Mouse (Mus musculus): ENCODE data around the gene Cped1. TPM values are rescaled to one million over a fixed set of nuclear protein-coding genes. Genes with fewer than 3 reads are reported as not detected.

Cped1 gene
- polyA plus RNA-seq, 1 experiment from 2014 or later, result 4.9 TPM

DNA sequence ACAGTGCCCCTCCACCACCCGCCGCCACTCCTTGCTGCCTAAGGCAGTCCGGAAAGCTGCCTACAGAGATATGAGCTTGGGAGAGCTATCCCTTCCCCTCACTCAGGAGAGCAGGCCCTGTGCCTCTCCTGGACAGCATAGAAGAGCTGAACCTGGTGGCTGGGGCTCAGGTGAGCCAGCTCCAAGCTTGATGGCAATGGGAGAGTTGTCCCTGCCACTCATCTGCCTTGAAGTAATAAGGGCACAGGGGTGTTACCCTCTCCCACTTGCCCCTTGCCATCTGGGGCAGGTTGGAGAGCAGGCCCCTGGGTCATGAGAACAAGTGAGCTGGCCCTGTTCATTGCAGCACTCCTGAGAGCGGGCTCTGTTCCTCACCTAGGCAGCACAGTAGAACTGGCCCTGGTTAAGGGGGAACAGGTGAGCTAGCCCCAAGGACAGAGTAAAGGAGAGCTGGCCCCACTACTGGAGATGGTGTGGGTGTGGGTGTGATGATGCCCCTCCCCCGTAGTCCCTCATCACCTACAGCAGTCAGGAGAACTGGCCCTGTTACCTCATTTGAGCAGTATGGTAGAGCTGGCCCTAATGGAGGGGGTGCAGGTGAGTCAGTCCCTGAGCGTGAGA, 28.7 kb downstream of the Cped1 start:
- WGBS, result 92% methylated on average over 6 of the region's 6 CpGs

DNA sequence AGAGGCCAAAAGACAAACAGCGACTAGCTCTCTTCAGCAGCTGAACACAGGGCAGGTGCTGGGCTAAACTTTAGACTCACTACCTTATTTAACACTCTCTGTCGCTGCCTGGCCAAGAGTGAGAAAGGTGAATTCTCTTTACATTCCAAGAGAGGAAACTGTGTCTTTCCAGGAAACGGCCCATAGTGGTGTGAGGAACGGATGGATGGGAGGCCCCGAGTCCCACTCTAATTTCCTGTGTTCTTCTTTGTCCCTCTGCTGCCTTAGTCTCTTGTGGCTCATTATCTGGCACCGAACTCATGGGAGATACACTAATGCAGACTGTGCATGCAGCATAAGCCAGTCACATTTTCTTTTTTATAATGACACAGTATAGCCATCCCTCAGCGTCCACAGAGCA, 31.9 kb downstream of the Cped1 start:
- 84% methylated on average over 7 of the region's 7 CpGs for WGBS
- ATAC-seq (ENCODE audit: low FRiP score, low TSS enrichment) (no peak), DNase-seq (no peak)
- Histone ChIP-seq H3K36me3 (ENCODE audit: control insufficient read depth, insufficient read depth, low read length) (no peaks in the 10 kb centered on the region), H3K4me1 (ENCODE audit: control insufficient read depth, insufficient read depth, low read length) (0 out of 2 replicates have a peak, but pooled peaks cover 4% of the 10 kb centered on the region), H3K9me3 (ENCODE audit: control insufficient read depth, low read length) (no peaks in the 10 kb centered on the region), H3K27ac (replicated peaks; ENCODE audit: low read depth, low read length) (no peak overlapping the region), H3K27me3 (ENCODE audit: control insufficient read depth, insufficient read depth, low read length) (no peaks in the 10 kb centered on the region), H3K4me2 (ENCODE audit: low read length) (no peak overlapping the region), H3K9ac (replicated peaks; ENCODE audit: low read length) (no peak overlapping the region), H3K4me3 (replicated peaks; ENCODE audit: low read depth, low read length) (no peak overlapping the region)

More for the DNA sequence above, 28.7 kb downstream of the Cped1 start:
- no peak for DNase-seq
- Histone ChIP-seq H3K4me2 (ENCODE audit: low read length) (no peak overlapping the region), H3K4me3 (replicated peaks; ENCODE audit: low read depth, low read length) (no peak overlapping the region), H3K4me1 (ENCODE audit: control insufficient read depth, insufficient read depth, low read length) (0 out of 2 replicates have a peak, but pooled peaks cover 4% of the 10 kb centered on the region), H3K9me3 (ENCODE audit: control insufficient read depth, low read length) (no peaks in the 10 kb centered on the region), H3K9ac (replicated peaks; ENCODE audit: low read length) (no peak overlapping the region), H3K27me3 (ENCODE audit: control insufficient read depth, insufficient read depth, low read length) (no peaks in the 10 kb centered on the region), H3K27ac (replicated peaks; ENCODE audit: low read depth, low read length) (no peak overlapping the region), H3K36me3 (ENCODE audit: control insufficient read depth, insufficient read depth, low read length) (no peaks in the 10 kb centered on the region)
- peak; percentile 24; the same call in 1 of the 2 replicates for ATAC-seq (ENCODE audit: low FRiP score, low TSS enrichment)

DNA sequence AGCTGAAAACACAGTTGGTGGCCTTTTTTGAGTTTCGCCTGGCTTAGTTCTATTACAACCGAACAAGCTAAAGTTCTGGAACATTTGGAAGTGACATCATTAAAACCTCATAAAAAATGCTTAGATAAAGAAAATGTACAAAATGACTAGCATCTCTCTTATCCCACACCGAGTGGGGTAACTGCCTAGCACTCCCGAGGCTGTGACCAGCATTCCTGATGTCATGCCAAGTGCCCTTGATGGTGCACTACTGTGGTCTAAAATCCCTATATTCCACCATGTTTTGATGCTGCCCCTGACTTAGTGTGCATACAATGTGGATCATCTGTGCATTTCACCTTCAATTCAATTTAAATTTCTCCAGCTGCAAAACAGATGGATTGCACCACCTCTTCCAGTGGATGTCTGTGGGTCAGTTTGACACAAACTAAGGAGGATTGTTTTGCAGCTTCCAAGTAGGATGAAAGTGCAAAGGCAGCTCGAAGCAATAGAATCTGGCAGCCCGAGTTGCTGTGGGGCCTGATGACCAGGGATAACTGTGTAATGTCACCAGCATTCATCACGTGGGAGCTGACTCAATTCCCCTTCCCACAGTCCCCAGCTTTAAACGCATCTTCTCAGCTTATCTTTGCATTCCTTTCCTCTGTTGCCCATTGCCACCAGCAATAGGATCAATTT, 33.2 kb downstream of the Cped1 start:
- Histone ChIP-seq H3K36me3 (ENCODE audit: control insufficient read depth, insufficient read depth, low read length) (no peaks in the 10 kb centered on the region), H3K4me1 (ENCODE audit: control insufficient read depth, insufficient read depth, low read length) (0 out of 2 replicates have a peak, but pooled peaks cover 4% of the 10 kb centered on the region), H3K27ac (replicated peaks; ENCODE audit: low read depth, low read length) (no peak overlapping the region), H3K4me3 (replicated peaks; ENCODE audit: low read depth, low read length) (no peak overlapping the region), H3K4me2 (ENCODE audit: low read length) (no peak overlapping the region), H3K27me3 (ENCODE audit: control insufficient read depth, insufficient read depth, low read length) (no peaks in the 10 kb centered on the region), H3K9me3 (ENCODE audit: control insufficient read depth, low read length) (no peaks in the 10 kb centered on the region), H3K9ac (replicated peaks; ENCODE audit: low read length) (no peak overlapping the region)
- 69% methylated on average over 8 of the region's 8 CpGs for WGBS
- ATAC-seq (ENCODE audit: low FRiP score, low TSS enrichment), result no peak
- no peak for DNase-seq

DNA sequence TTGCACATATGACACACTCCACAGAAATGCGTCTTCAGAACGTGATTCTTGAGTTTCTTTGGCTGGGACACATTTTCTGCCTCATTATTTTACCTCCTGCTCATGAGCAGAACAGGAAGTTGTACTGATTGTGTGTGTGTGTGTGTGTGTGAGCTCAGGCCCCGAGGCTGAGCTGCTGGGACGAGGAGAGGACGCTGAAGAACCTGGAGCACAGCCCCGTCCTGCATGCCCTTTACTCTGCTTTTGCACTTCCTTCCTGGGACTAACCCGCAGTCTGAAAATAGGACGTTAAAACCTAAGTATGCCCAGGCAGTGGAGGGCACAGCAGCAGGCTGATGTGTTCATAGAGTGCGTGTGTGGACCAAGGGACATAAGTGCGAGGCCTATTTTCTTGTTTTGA, 33.9 kb downstream of the Cped1 start:
- H3K4me1 ChIP-seq (ENCODE audit: control insufficient read depth, insufficient read depth, low read length), result 0 out of 2 replicates have a peak, but pooled peaks cover 4% of the 10 kb centered on the region
- no peak overlapping the region for H3K4me2 ChIP-seq (ENCODE audit: low read length)
- 67% methylated on average over 10 of the region's 10 CpGs for WGBS
- ATAC-seq (ENCODE audit: low FRiP score, low TSS enrichment), result no peak
- no peaks in the 10 kb centered on the region for H3K9me3 ChIP-seq (ENCODE audit: control insufficient read depth, low read length)
- DNase-seq, result no peak
- H3K9ac ChIP-seq (replicated peaks; ENCODE audit: low read length), result no peak overlapping the region
- H3K27me3 ChIP-seq (ENCODE audit: control insufficient read depth, insufficient read depth, low read length), result no peaks in the 10 kb centered on the region
- H3K36me3 ChIP-seq (ENCODE audit: control insufficient read depth, insufficient read depth, low read length), result no peaks in the 10 kb centered on the region
- H3K4me3 ChIP-seq (replicated peaks; ENCODE audit: low read depth, low read length), result no peak overlapping the region
- H3K27ac ChIP-seq (replicated peaks; ENCODE audit: low read depth, low read length), result no peak overlapping the region

DNA sequence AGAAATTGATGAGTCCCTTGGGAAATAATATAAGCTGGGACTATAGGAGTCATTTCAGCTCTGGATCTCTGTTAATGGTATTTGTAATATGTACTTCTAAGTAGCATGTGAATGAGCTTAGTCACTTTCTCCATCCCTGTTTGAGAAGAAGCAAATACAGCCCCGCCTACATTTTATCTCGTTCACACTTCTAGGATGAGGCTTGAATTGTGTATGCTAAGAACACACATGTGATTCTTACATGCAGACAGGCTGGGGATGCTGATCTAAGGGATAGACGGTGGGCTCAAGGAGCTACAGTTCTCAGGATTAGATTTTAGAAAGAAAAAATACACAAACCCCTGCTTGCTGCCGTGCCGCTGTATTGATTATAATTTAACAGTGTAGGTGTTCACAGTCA, 35.0 kb downstream of the Cped1 start:
- Histone ChIP-seq H3K27me3 (ENCODE audit: control insufficient read depth, insufficient read depth, low read length) (no peaks in the 10 kb centered on the region), H3K9ac (replicated peaks; ENCODE audit: low read length) (no peak overlapping the region), H3K4me2 (ENCODE audit: low read length) (no peak overlapping the region), H3K36me3 (ENCODE audit: control insufficient read depth, insufficient read depth, low read length) (no peaks in the 10 kb centered on the region), H3K4me3 (replicated peaks; ENCODE audit: low read depth, low read length) (no peak overlapping the region), H3K27ac (replicated peaks; ENCODE audit: low read depth, low read length) (no peak overlapping the region), H3K4me1 (ENCODE audit: control insufficient read depth, insufficient read depth, low read length) (peaks cover 7% of the 10 kb centered on the region; the same call in 1 of the 2 replicates), H3K9me3 (ENCODE audit: control insufficient read depth, low read length) (no peaks in the 10 kb centered on the region)
- DNase-seq (no peak), ATAC-seq (ENCODE audit: low FRiP score, low TSS enrichment) (no peak)
- 86% methylated on average over 5 of the region's 5 CpGs for WGBS

DNA sequence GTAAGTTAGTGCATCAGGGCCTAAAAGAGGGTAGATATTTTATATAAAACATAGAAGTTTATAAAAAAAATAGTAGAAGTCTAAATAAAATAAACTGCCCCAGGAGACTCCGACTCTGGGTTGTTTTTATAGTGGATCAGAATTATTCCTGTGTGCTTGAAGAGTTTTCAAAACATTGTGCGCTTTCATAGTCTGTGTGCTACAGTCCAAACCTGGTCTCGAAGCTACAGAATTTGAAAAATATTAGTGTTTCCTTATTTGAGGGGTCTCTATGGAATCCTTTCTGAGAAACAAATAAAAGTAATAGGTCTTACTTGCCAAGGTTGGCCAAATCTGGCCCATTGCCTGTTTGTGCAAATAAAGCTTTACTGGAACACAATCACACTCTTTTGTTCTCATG, 35.6 kb downstream of the Cped1 start:
- Histone ChIP-seq H3K9me3 (ENCODE audit: control insufficient read depth, low read length) (no peaks in the 10 kb centered on the region), H3K4me3 (replicated peaks; ENCODE audit: low read depth, low read length) (no peak overlapping the region), H3K4me2 (ENCODE audit: low read length) (no peak overlapping the region), H3K9ac (replicated peaks; ENCODE audit: low read length) (no peak overlapping the region), H3K4me1 (ENCODE audit: control insufficient read depth, insufficient read depth, low read length) (peaks cover 11% of the 10 kb centered on the region; the same call in 1 of the 2 replicates), H3K27ac (replicated peaks; ENCODE audit: low read depth, low read length) (no peak overlapping the region), H3K36me3 (ENCODE audit: control insufficient read depth, insufficient read depth, low read length) (no peaks in the 10 kb centered on the region), H3K27me3 (ENCODE audit: control insufficient read depth, insufficient read depth, low read length) (no peaks in the 10 kb centered on the region)
- DNase-seq, result no peak
- 91% methylated on average over 3 of the region's 3 CpGs for WGBS
- ATAC-seq (ENCODE audit: low FRiP score, low TSS enrichment), result no peak

DNA sequence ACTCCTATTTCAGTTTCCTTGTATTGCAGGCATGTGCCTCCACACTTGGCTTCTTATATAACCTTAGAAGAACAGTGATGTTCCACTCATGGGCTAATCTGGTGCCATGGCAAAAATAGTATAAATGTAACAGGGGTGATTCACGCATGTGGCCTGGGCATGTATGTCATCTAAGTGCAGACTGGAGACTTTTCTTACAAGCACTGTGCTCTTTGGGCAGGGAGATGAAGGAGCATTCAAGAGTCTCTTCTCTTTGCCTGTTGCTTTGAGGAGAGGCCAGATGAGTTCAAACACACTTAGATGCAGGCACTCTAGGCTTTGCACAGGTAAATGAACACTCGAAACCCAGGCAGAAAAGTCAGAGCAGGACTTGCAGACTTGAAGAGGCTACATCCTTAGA, 38.5 kb downstream of the Cped1 start:
- no peak for DNase-seq
- Histone ChIP-seq H3K36me3 (ENCODE audit: control insufficient read depth, insufficient read depth, low read length) (no peaks in the 10 kb centered on the region), H3K4me1 (ENCODE audit: control insufficient read depth, insufficient read depth, low read length) (peaks cover 8% of the 10 kb centered on the region; the same call in 1 of the 2 replicates), H3K4me2 (ENCODE audit: low read length) (no peak overlapping the region), H3K9me3 (ENCODE audit: control insufficient read depth, low read length) (no peaks in the 10 kb centered on the region), H3K9ac (replicated peaks; ENCODE audit: low read length) (no peak overlapping the region), H3K27ac (replicated peaks; ENCODE audit: low read depth, low read length) (no peak overlapping the region), H3K27me3 (ENCODE audit: control insufficient read depth, insufficient read depth, low read length) (no peaks in the 10 kb centered on the region), H3K4me3 (replicated peaks; ENCODE audit: low read depth, low read length) (no peak overlapping the region)
- 93% methylated on average over 2 of the region's 2 CpGs for WGBS
- ATAC-seq (ENCODE audit: low FRiP score, low TSS enrichment), result no peak

DNA sequence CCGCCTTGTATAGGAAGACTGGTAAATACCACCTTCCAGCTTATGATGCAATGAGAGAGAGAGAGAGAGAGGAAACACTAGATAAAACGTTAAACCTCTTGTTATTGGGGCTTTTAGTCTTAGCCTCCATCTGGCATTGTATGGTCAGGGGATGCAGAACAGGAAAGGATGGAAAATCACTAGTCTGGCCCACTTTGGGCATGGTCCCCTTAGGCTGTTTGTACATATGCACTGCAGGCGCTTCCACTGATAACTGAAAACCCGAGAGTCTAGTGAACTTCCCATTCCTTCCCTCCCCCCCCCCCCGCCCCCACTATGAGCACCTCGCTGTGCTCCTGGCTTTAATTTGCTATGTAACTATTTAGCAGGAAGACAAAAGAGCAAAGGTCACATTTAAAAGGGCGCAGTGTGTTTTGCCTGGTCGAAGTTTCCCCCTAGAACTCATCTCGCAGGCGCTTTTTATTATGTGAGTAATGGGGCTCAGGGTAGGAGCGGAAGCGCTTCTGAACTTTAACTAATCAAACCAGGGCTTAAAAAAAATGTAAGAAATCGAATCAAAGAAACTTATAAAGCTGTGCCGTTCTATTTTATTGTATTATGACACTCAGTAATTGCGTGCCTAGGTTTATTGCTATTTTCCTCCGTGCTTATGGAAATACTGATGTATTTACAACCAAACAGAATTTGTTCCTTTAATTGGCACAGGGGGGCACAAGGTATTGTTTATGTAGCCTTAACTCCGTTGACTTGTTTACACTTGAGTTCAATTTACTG, 40.1 kb downstream of the Cped1 start:
- Histone ChIP-seq H3K36me3 (ENCODE audit: control insufficient read depth, insufficient read depth, low read length) (no peaks in the 10 kb centered on the region), H3K27ac (replicated peaks; ENCODE audit: low read depth, low read length) (no peak overlapping the region), H3K4me2 (ENCODE audit: low read length) (peak overlapping the region; percentile 44), H3K27me3 (ENCODE audit: control insufficient read depth, insufficient read depth, low read length) (no peaks in the 10 kb centered on the region), H3K4me3 (replicated peaks; ENCODE audit: low read depth, low read length) (no peak overlapping the region), H3K4me1 (ENCODE audit: control insufficient read depth, insufficient read depth, low read length) (peaks cover 7% of the 10 kb centered on the region; the same call in 1 of the 2 replicates), H3K9ac (replicated peaks; ENCODE audit: low read length) (no peak overlapping the region), H3K9me3 (ENCODE audit: control insufficient read depth, low read length) (no peaks in the 10 kb centered on the region)
- WGBS, result 24% methylated on average over 17 of the region's 17 CpGs
- ATAC-seq (ENCODE audit: low FRiP score, low TSS enrichment), result no peak
- DNase-seq, result peak; percentile 42
